Mouse (Mus musculus): Measurements from ENCODE around the gene Stk33. TPM values are rescaled to one million over a fixed set of nuclear protein-coding genes. Genes with fewer than 3 reads are reported as not detected.
"Not testable (repeated sequence)": the region's sequence is repeated elsewhere in the genome, so short reads cannot be mapped to it uniquely, and the experiment has no call there.

Stk33 gene
- polyA plus RNA-seq, 1 experiment from 2014 or later: 0.46 TPM

GRCm38 (mm10) chr7:109381131-109381530, 57.8 kb downstream of the Stk33 start:
- Histone ChIP-seq H3K4me3 (ENCODE audit: low read depth, low read length) (no peak overlapping the region), H3K27ac (ENCODE audit: low read depth, low read length) (no peak overlapping the region), H3K4me2 (replicated peaks; ENCODE audit: low read depth) (no peak overlapping the region), H3K27me3 (replicated peaks; ENCODE audit: control insufficient read depth, insufficient read depth, low read length) (no peaks in the 10 kb centered on the region), H3K9ac (ENCODE audit: low read depth, low read length) (no peak overlapping the region), H3K9me3 (ENCODE audit: control insufficient read depth) (no peaks in the 10 kb centered on the region), H3K4me1 (replicated peaks; ENCODE audit: control insufficient read depth, insufficient read depth, low read length) (no peaks in the 10 kb centered on the region), H3K36me3 (ENCODE audit: control insufficient read depth, insufficient read depth) (no peaks in the 10 kb centered on the region)
- TF ChIP-seq CTCF (IDR thresholded peaks at IDR 0.05; ENCODE audit: low read depth): no peak
- no peak for ATAC-seq
- WGBS: 62% methylated on average over 1 of the region's 1 CpGs

DNA sequence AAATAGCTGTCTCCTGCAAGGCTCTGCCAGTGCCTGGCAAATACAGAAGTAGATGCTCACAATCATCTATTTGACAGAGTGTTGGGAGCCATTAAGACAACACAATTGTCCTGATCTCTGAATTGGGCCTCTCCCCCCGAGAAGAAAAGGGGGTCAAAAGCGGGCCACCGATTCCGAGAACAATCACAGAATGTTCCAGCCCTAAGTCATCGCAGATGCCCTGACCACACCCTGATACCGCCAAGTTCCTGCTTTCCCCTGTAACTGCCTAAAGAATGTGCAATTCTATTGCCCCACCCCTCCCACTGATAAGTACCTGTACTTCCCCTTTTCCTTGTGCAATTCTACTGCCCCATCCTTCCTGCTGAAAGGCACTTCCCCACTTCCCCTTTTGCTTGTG, 65.3 kb downstream of the Stk33 start:
- WGBS: 81% methylated on average over 6 of the region's 6 CpGs
- H3K9ac ChIP-seq (ENCODE audit: low read depth, low read length); H3K27ac ChIP-seq (ENCODE audit: low read depth, low read length); H3K4me3 ChIP-seq (ENCODE audit: low read depth, low read length); H3K36me3 ChIP-seq (ENCODE audit: control insufficient read depth, insufficient read depth); H3K27me3 ChIP-seq (replicated peaks; ENCODE audit: control insufficient read depth, insufficient read depth, low read length); H3K9me3 ChIP-seq (ENCODE audit: control insufficient read depth); ATAC-seq; H3K4me2 ChIP-seq (replicated peaks; ENCODE audit: low read depth); H3K4me1 ChIP-seq (replicated peaks; ENCODE audit: control insufficient read depth, insufficient read depth, low read length): not testable (repeated sequence)

DNA sequence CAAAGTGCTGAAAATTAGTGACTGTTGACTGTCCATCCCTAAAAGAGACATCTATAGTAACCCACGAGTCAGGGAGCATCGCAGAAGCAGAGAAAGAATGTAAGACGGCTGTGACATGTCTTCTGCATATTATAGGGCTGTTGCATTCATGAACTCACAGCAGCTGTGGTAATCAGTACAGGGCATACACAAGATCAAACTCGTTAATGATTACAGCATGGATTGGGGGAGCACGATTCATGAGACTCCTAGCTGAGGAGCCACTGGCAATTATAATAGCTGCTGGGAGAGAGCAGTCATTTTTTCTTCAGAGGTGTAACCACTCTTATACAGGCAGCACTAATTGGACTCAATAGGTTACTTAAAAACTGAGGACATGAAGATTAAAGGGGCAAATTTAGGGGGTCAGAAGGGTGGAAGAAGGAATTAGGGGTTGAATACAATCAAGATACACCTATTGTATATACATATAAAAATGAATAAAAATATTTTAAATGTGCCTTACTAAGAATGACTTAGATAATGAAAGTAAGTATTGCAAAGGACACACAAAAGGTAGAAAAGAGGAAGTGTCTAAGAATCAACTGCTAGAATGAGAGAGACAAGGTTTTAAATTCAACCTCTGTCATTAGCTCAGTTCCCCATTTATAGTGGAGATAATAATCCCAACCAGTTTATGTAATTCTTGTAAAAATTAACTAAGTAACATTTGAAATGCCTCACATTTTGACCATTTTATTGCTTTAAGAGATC, 80.3 kb downstream of the Stk33 start:
- H3K36me3 ChIP-seq (ENCODE audit: control insufficient read depth, insufficient read depth): no peaks in the 10 kb centered on the region
- H3K4me2 ChIP-seq (replicated peaks; ENCODE audit: low read depth): no peak overlapping the region
- TF ChIP-seq CTCF (IDR thresholded peaks at IDR 0.05; ENCODE audit: low read depth): no peak
- WGBS: 58% methylated on average over 5 of the region's 5 CpGs
- H3K9me3 ChIP-seq (ENCODE audit: control insufficient read depth): no peaks in the 10 kb centered on the region
- H3K4me1 ChIP-seq (replicated peaks; ENCODE audit: control insufficient read depth, insufficient read depth, low read length): no peaks in the 10 kb centered on the region
- H3K27ac ChIP-seq (ENCODE audit: low read depth, low read length): no peak overlapping the region
- no peak for ATAC-seq
- no peaks in the 10 kb centered on the region for H3K27me3 ChIP-seq (replicated peaks; ENCODE audit: control insufficient read depth, insufficient read depth, low read length)
- H3K4me3 ChIP-seq (ENCODE audit: low read depth, low read length): no peak overlapping the region
- H3K9ac ChIP-seq (ENCODE audit: low read depth, low read length): no peak overlapping the region

DNA sequence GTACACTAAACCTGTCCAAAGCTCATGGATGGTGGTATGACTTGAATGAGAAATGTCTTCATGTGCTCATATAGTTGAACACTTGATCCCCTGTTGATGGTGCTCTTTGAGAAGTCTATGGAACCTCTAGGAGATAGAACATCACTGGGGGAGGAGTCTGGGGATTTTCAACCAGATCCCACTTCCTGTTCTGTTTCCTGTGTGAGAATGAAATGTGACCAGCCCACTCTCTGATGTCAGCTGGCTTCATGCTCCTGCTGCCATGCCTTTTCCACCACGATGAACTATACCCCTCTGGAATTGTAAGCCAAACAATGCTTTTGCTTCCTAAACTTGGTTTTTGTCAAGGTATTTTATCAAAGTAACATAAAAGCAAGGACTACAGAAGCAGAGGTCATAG, 81.0 kb downstream of the Stk33 start:
- Histone ChIP-seq H3K4me1 (replicated peaks; ENCODE audit: control insufficient read depth, insufficient read depth, low read length) (no peaks in the 10 kb centered on the region), H3K36me3 (ENCODE audit: control insufficient read depth, insufficient read depth) (no peaks in the 10 kb centered on the region), H3K4me3 (ENCODE audit: low read depth, low read length) (no peak overlapping the region), H3K27me3 (replicated peaks; ENCODE audit: control insufficient read depth, insufficient read depth, low read length) (no peaks in the 10 kb centered on the region), H3K9ac (ENCODE audit: low read depth, low read length) (no peak overlapping the region), H3K9me3 (ENCODE audit: control insufficient read depth) (no peaks in the 10 kb centered on the region), H3K4me2 (replicated peaks; ENCODE audit: low read depth) (no peak overlapping the region), H3K27ac (ENCODE audit: low read depth, low read length) (no peak overlapping the region)
- no peak for ATAC-seq
- 51% methylated on average over 1 of the region's 1 CpGs for WGBS
- no peak for TF ChIP-seq CTCF (IDR thresholded peaks at IDR 0.05; ENCODE audit: low read depth)

GRCm38 (mm10) chr7:109347241-109347640, 91.6 kb downstream of the Stk33 start:
- WGBS: 73% methylated on average over 3 of the region's 3 CpGs
- Histone ChIP-seq H3K4me3 (ENCODE audit: low read depth, low read length) (no peak overlapping the region), H3K9ac (ENCODE audit: low read depth, low read length) (no peak overlapping the region), H3K4me1 (replicated peaks; ENCODE audit: control insufficient read depth, insufficient read depth, low read length) (no peaks in the 10 kb centered on the region), H3K27me3 (replicated peaks; ENCODE audit: control insufficient read depth, insufficient read depth, low read length) (no peaks in the 10 kb centered on the region), H3K9me3 (ENCODE audit: control insufficient read depth) (no peaks in the 10 kb centered on the region), H3K4me2 (replicated peaks; ENCODE audit: low read depth) (no peak overlapping the region), H3K36me3 (ENCODE audit: control insufficient read depth, insufficient read depth) (no peaks in the 10 kb centered on the region), H3K27ac (ENCODE audit: low read depth, low read length) (no peak overlapping the region)
- ATAC-seq: no peak
- no peak for TF ChIP-seq CTCF (IDR thresholded peaks at IDR 0.05; ENCODE audit: low read depth)

GRCm38 (mm10) chr7:109331722-109332121, 107.2 kb downstream of the Stk33 start:
- no peak for TF ChIP-seq CTCF (IDR thresholded peaks at IDR 0.05; ENCODE audit: low read depth)
- ATAC-seq: no peak
- 79% methylated on average over 8 of the region's 8 CpGs for WGBS
- H3K4me3 ChIP-seq (ENCODE audit: low read depth, low read length): no peak overlapping the region
- H3K9ac ChIP-seq (ENCODE audit: low read depth, low read length): no peak overlapping the region
- H3K4me1 ChIP-seq (replicated peaks; ENCODE audit: control insufficient read depth, insufficient read depth, low read length): no peaks in the 10 kb centered on the region
- no peaks in the 10 kb centered on the region for H3K36me3 ChIP-seq (ENCODE audit: control insufficient read depth, insufficient read depth)
- H3K4me2 ChIP-seq (replicated peaks; ENCODE audit: low read depth): no peak overlapping the region
- no peaks in the 10 kb centered on the region for H3K27me3 ChIP-seq (replicated peaks; ENCODE audit: control insufficient read depth, insufficient read depth, low read length)
- no peaks in the 10 kb centered on the region for H3K9me3 ChIP-seq (ENCODE audit: control insufficient read depth)
- no peak overlapping the region for H3K27ac ChIP-seq (ENCODE audit: low read depth, low read length)

DNA sequence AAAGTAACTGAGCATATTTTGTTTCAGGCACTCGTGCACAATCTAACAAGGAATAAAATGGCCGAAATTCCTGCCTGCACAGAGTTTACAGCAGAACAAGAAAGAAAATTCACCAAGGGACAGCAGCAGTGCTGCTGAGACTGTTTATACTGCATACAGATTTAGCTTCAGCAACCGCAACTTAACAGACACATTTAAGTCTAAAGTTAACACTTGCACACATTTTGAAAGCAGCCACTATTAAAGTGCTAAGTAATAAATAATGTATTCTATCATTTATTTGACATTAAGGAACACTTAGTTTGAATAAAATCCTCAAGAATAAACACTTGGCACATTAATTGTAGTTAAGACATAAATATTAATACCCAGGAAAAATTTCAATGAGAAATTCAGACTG, 110.1 kb downstream of the Stk33 start:
- 49% methylated on average over 3 of the region's 3 CpGs for WGBS
- Histone ChIP-seq H3K27me3 (replicated peaks; ENCODE audit: control insufficient read depth, insufficient read depth, low read length) (no peaks in the 10 kb centered on the region), H3K27ac (ENCODE audit: low read depth, low read length) (no peak overlapping the region), H3K4me1 (replicated peaks; ENCODE audit: control insufficient read depth, insufficient read depth, low read length) (no peaks in the 10 kb centered on the region), H3K4me2 (replicated peaks; ENCODE audit: low read depth) (no peak overlapping the region), H3K9me3 (ENCODE audit: control insufficient read depth) (no peaks in the 10 kb centered on the region), H3K9ac (ENCODE audit: low read depth, low read length) (no peak overlapping the region), H3K4me3 (ENCODE audit: low read depth, low read length) (no peak overlapping the region), H3K36me3 (ENCODE audit: control insufficient read depth, insufficient read depth) (no peaks in the 10 kb centered on the region)
- no peak for TF ChIP-seq CTCF (IDR thresholded peaks at IDR 0.05; ENCODE audit: low read depth)
- no peak for ATAC-seq
